Mouse (Mus musculus) stomach, adult 2 months (tissue): Measurements from ENCODE around the gene Urad. TPM values are rescaled to one million over a fixed set of nuclear protein-coding genes. Genes with fewer than 3 reads are reported as not detected.

Experiments used
- polyA plus RNA-seq: library from polyadenylated mRNA; depleted of rRNA; stranded (reverse); fragments of >200 nt; gene quantifications from 2 replicates; pipeline ENCODE4 v1.2.3, GENCODE M21; 2012; rRNA removed

The Urad gene
- 0.17 TPM in 1 of 2 replicates, not detected in the other for polyA plus RNA-seq

GRCm38 (mm10) chr5:147322183-147322582, at the start of gene Urad:
Urad (minus strand) TSS chr5:147322440.

GRCm38 (mm10) chr5:147306638-147307397, 15.4 kb downstream of the Urad start, which contains the start of gene Cdx2:
Cdx2 (minus strand) TSS chr5:147307270.

GRCm38 (mm10) chr5:147269926-147270672, 52.1 kb downstream of the Urad start, which contains the start of gene Pdx1:
Pdx1 (plus strand) TSS chr5:147269959.

Other genes starting within 250 kb of the Urad start
- 35.1 and 38.3 TPM in 2 replicates for gene Lnx2, start 245.9 kb downstream of the Urad start, polyA plus RNA-seq
- 19.1 and 26.8 TPM in 2 replicates for gene Polr1d, start 245.4 kb downstream of the Urad start, polyA plus RNA-seq
- gene Gsx1, start 133.7 kb downstream of the Urad start, polyA plus RNA-seq: not detected in 2 replicates
- 6.1 and 6.2 TPM in 2 replicates for gene Pdx1, start 52.5 kb downstream of the Urad start, polyA plus RNA-seq
- gene Cdx2, start 15.2 kb downstream of the Urad start, polyA plus RNA-seq: 0.27 and 0.39 TPM in 2 replicates
- gene Flt3, start 78.0 kb upstream of the Urad start, polyA plus RNA-seq: 0.06 and 0.09 TPM in 2 replicates
- 3.6 and 6.7 TPM in 2 replicates for gene Pan3, start 107.7 kb upstream of the Urad start, polyA plus RNA-seq